ENCODE assay signal across 25 mouse cellular contexts in genomic region chr2:66462458-66462857, GRCm38 (mm10). TPM values are rescaled to one million over a fixed set of nuclear protein-coding genes. Genes with fewer than 3 reads are reported as not detected.
DNase-seq lines count a peak whose midpoint lies in the region; ATAC-seq and TF ChIP-seq lines count a peak whose summit lies in the region.
"Had no signal": no experiment of that assay in that cellular context is flagged by ENCODE, and none has a peak within 500 bp of the region (broad histone marks: within the 10 kb centered on the region; RNA-seq: fewer than 3 reads in every experiment).

No protein-coding gene starts in this region.

- H3K27ac ChIP-seq in intestine, postnatal 0 days (ENCODE audit: low read depth, low read length) = no peak overlapping the region
- no peak overlapping the region for H3K27ac ChIP-seq in intestine, embryonic 16.5 days (ENCODE audit: low read length)
- H3K27ac ChIP-seq in midbrain, embryonic 14.5 days (replicated peaks; ENCODE audit: low read depth, low read length) = no peak overlapping the region
- H3K27ac ChIP-seq in midbrain, embryonic 16.5 days (ENCODE audit: low read length) = no peak overlapping the region
- H3K27ac ChIP-seq: hindbrain, embryonic 10.5 days; limb, embryonic 13.5 days; liver, embryonic 13.5 days; lung, embryonic 15.5 days; macrophage had no signal

- ATAC-seq in intestine, postnatal 0 days = no peak
- ATAC-seq in intestine, embryonic 16.5 days = no peak
- ATAC-seq in midbrain, embryonic 14.5 days (ENCODE audit: low FRiP score, low TSS enrichment) = no peak
- no peak for ATAC-seq in midbrain, embryonic 16.5 days
- ATAC-seq: CD4-positive, CD25-positive, alpha-beta regulatory T cell, adult 4 months; forebrain, postnatal 0 days; Patski had no signal

- H3K9me3 ChIP-seq in intestine, postnatal 0 days (ENCODE audit: control insufficient read depth) = no peaks in the 10 kb centered on the region
- H3K9me3 ChIP-seq in intestine, embryonic 16.5 days (ENCODE audit: control insufficient read depth, low read length) = no peaks in the 10 kb centered on the region
- H3K9me3 ChIP-seq in midbrain, embryonic 14.5 days (ENCODE audit: control insufficient read depth, low read length) = no peaks in the 10 kb centered on the region
- H3K9me3 ChIP-seq in midbrain, embryonic 16.5 days (replicated peaks; ENCODE audit: control insufficient read depth, low read length, poor library complexity, severe bottlenecking) = no peaks in the 10 kb centered on the region
- H3K9me3 ChIP-seq: hindbrain, embryonic 10.5 days; liver, embryonic 13.5 days; lung, embryonic 15.5 days had no signal

- H3K9ac ChIP-seq in intestine, postnatal 0 days (ENCODE audit: low read depth, low read length) = no peak overlapping the region
- H3K9ac ChIP-seq in intestine, embryonic 16.5 days (ENCODE audit: low read depth, low read length) = no peak overlapping the region
- no peak overlapping the region for H3K9ac ChIP-seq in midbrain, embryonic 14.5 days (replicated peaks; ENCODE audit: low read length)
- H3K9ac ChIP-seq in midbrain, embryonic 16.5 days (ENCODE audit: low read depth, low read length) = no peak overlapping the region
- H3K9ac ChIP-seq: forebrain, postnatal 0 days; limb, embryonic 13.5 days; liver, embryonic 13.5 days; lung, embryonic 15.5 days had no signal

- no peak overlapping the region for H3K4me3 ChIP-seq in intestine, postnatal 0 days (ENCODE audit: low read depth, low read length)
- no peak overlapping the region for H3K4me3 ChIP-seq in intestine, embryonic 16.5 days (ENCODE audit: low read length)
- H3K4me3 ChIP-seq in midbrain, embryonic 14.5 days (replicated peaks; ENCODE audit: low read depth, low read length) = no peak overlapping the region
- H3K4me3 ChIP-seq in midbrain, embryonic 16.5 days (ENCODE audit: low read depth, low read length) = no peak overlapping the region
- H3K4me3 ChIP-seq: hindbrain, embryonic 10.5 days; limb, embryonic 13.5 days; liver, embryonic 13.5 days; lung, embryonic 15.5 days had no signal

- 89% methylated on average over 1 of the region's 1 CpGs for WGBS in intestine, postnatal 0 days
- 85% methylated on average over 1 of the region's 1 CpGs for WGBS in intestine, embryonic 16.5 days
- WGBS in midbrain, embryonic 14.5 days = 95% methylated on average over 1 of the region's 1 CpGs
- 97% methylated on average over 1 of the region's 1 CpGs for WGBS in midbrain, embryonic 16.5 days

- peak; percentile 33 for TF ChIP-seq CTCF in intestine, postnatal 0 days (IDR thresholded peaks at IDR 0.05; ENCODE audit: low read depth)

- H3K4me1 ChIP-seq in intestine, postnatal 0 days (replicated peaks; ENCODE audit: control insufficient read depth, insufficient read depth, low read length) = no peaks in the 10 kb centered on the region
- no peaks in the 10 kb centered on the region for H3K4me1 ChIP-seq in intestine, embryonic 16.5 days (ENCODE audit: control insufficient read depth, insufficient read depth, low read length)
- no peaks in the 10 kb centered on the region for H3K4me1 ChIP-seq in midbrain, embryonic 14.5 days (ENCODE audit: control insufficient read depth, insufficient read depth, low read length)
- no peaks in the 10 kb centered on the region for H3K4me1 ChIP-seq in midbrain, embryonic 16.5 days (ENCODE audit: control insufficient read depth, insufficient read depth, low read length)
- H3K4me1 ChIP-seq: hindbrain, embryonic 10.5 days; limb, embryonic 13.5 days; liver, embryonic 13.5 days; lung, embryonic 15.5 days had no signal

- H3K27me3 ChIP-seq in intestine, postnatal 0 days (replicated peaks; ENCODE audit: control insufficient read depth, insufficient read depth, low read length) = no peaks in the 10 kb centered on the region
- no peaks in the 10 kb centered on the region for H3K27me3 ChIP-seq in intestine, embryonic 16.5 days (replicated peaks; ENCODE audit: control insufficient read depth, insufficient read depth, low read length)
- no peaks in the 10 kb centered on the region for H3K27me3 ChIP-seq in midbrain, embryonic 14.5 days (ENCODE audit: control insufficient read depth, insufficient read depth, low read length)
- H3K27me3 ChIP-seq in midbrain, embryonic 16.5 days (ENCODE audit: control insufficient read depth, insufficient read depth, low read depth, low read length) = no peaks in the 10 kb centered on the region
- H3K27me3 ChIP-seq: limb, embryonic 13.5 days; liver, embryonic 13.5 days; lung, embryonic 15.5 days; Patski had no signal

- H3K36me3 ChIP-seq in intestine, postnatal 0 days (ENCODE audit: control insufficient read depth, insufficient read depth) = no peaks in the 10 kb centered on the region
- no peaks in the 10 kb centered on the region for H3K36me3 ChIP-seq in intestine, embryonic 16.5 days (ENCODE audit: control insufficient read depth, insufficient read depth, low read length)
- H3K36me3 ChIP-seq in midbrain, embryonic 14.5 days (ENCODE audit: control insufficient read depth, insufficient read depth, low read length) = no peaks in the 10 kb centered on the region
- H3K36me3 ChIP-seq in midbrain, embryonic 16.5 days (ENCODE audit: control insufficient read depth, insufficient read depth, low read length) = no peaks in the 10 kb centered on the region
- H3K36me3 ChIP-seq: hindbrain, embryonic 10.5 days; limb, embryonic 13.5 days; liver, embryonic 13.5 days; lung, embryonic 15.5 days had no signal

- H3K4me2 ChIP-seq in intestine, postnatal 0 days (replicated peaks; ENCODE audit: low read depth) = no peak overlapping the region
- H3K4me2 ChIP-seq in intestine, embryonic 16.5 days (ENCODE audit: low read depth, low read length) = no peak overlapping the region
- H3K4me2 ChIP-seq in midbrain, embryonic 14.5 days (ENCODE audit: low read length) = no peak overlapping the region
- no peak overlapping the region for H3K4me2 ChIP-seq in midbrain, embryonic 16.5 days (ENCODE audit: low read length)
- H3K4me2 ChIP-seq: limb, embryonic 13.5 days; liver, embryonic 13.5 days; lung, embryonic 15.5 days had no signal

- peak; percentile 19 for DNase-seq in embryo, embryonic 11 days
- DNase-seq in embryo, embryonic 10.5 days (ENCODE audit: low spot score) = no peak
- DNase-seq in midbrain, embryonic 14.5 days = peak; percentile 31
- peak; percentile 7 for DNase-seq in retina, postnatal 1 day
- no peak for DNase-seq in right cerebral cortex, adult 2 months (ENCODE audit: low spot score in 2 of 2)
- DNase-seq: adrenal gland, adult 2 months; cerebellum, adult 2 months; cerebellum, postnatal 25 days; forebrain, postnatal 0 days; gastrocnemius, postnatal 36 days; kidney, adult 18-20 months; kidney, postnatal 14 days; liver, embryonic 13.5 days; right cerebral cortex, postnatal 25 days; thymus, postnatal 25 days had no signal

RNA-seq across cellular contexts. Expression of gene Scn1a, which starts 21.8 kb away (rescaled TPM):
- polyA plus RNA-seq in intestine, postnatal 0 days (2015; fragmentation: Nextera tagmentation; extraction: Ambion mirVana) = 0.05 and 0.09 TPM in 2 replicates
- polyA plus RNA-seq in intestine, embryonic 16.5 days (2015; fragmentation: Nextera tagmentation; extraction: Ambion mirVana) = 0.12 and 0.18 TPM in 2 replicates
- 15.2 and 15.5 TPM in 2 replicates for polyA plus RNA-seq in midbrain, embryonic 14.5 days (2014; fragmentation: Nextera tagmentation; extraction: Ambion mirVana)
- 20.6 and 23.3 TPM in 2 replicates for polyA plus RNA-seq in midbrain, embryonic 16.5 days (2015; fragmentation: Nextera tagmentation; extraction: Ambion mirVana)
- polyA plus RNA-seq: adrenal gland, adult 2 months; liver, embryonic 13.5 days; macrophage; Patski; spleen, adult 2 months had no signal

Comparison
In these comparisons a context has a peak if more than half of its experiments do, and no peak if none do; other contexts are left out.
1. DNase-seq: peak in embryo, embryonic 11 days (single experiment), midbrain, embryonic 14.5 days (single experiment) and retina, postnatal 1 day (single experiment); none in embryo, embryonic 10.5 days (single experiment) and right cerebral cortex, adult 2 months (0 of 2).
2. RNA of gene Scn1a, which starts 21.8 kb away (polyA plus RNA-seq): 20.6 to 23.3 TPM in midbrain, embryonic 16.5 days and 15.2 to 15.5 TPM in midbrain, embryonic 14.5 days; 0.12 to 0.18 TPM in intestine, embryonic 16.5 days and 0.05 to 0.09 TPM in intestine, postnatal 0 days; every median in the first group is over 10 times any median in the second.